Mouse (Mus musculus) CD4-positive, CD25-positive, alpha-beta regulatory T cell, adult 2 months (primary cell): ENCODE measurements at regions not wholly inside any gene's neighbourhood (a gene's known extent, or its start where the extent isn't known, plus 50 kb on each side); places are given as distances from the start of the nearest gene placed in this dataset.

Experiments used
- DNase-seq: peaks from one replicate; pipeline ENCODE4 v3.0.0-alpha.2; 2012; ENCODE audit warnings: low read depth, low spot score

DNA sequence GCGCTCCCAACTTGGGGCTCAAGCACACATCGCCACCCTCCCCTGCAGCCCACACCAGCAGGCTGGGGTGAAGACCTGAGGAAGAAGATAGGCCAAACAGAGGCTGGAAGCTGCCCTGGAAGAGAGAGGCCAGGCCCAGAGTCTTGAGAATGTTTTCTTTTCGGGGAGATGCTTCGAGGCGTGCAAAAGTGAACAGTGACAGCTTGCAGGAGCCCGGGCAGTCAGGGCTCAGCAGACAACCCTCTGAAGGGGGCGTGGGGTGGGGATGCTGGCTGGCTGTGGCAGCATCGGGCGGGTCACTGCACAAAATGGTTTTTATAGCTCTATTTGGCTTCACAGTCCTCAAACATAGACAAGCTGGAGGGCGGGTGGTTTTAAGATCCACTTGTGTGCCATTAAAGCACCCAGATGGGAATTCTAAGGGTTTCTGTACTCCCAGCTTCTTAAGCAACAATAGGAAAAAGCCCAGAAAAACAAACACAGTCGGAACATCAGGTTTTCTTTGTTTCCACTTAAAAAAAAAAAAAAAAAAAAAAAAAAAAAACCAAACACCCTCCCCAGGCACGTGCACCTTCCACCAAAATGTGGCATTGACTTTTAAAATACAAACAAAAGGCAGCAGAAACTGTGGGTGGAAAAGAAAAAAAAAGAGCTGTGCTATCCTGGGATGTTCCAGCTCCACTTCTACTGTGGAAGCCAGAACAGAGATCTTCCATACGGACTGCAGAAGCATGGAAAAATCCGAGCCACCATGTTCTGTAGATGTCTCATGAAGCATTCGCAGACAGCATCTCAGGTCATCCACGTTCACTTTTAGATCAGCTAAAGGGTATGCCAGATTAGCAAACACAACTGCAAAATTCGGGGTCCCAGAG lies 123.5 kb downstream of the Ly86 start:
- no peak for DNase-seq

DNA sequence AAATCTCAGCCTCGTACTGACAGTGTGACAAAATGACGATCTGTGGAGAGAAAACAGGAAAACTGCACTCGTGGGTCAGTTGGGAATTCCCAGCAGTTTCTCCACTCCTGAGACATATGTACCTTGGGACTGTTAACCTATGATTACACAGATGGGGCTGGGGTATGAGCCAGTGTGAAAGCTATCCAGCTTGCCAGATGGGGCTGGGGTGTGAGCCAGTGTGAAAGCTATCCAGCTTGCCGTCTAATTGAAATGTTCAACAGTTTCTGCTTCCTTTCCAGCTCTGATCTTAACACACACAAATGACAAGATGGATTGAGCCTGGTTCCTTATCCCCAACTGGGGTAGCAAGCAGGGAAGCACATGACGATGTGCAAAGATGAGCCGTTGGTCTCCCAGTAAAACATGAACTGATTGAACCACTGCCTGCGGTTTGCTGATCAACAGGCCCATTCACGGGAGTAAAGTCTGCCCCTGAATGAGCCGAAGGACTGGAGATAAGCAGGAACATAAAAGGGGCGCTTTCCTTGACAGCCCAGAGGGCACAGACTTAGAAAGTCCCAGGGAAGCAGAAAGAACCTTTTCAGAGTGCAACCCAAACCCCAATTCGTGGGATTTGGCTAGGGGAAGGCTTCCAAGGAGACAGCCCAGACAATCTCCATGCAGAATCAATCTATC lies 125.4 kb downstream of the Ly86 start:
- no peak for DNase-seq

- no peak for DNase-seq
Measured at GRCm38 (mm10) chr13:37473359-37473758, 128.4 kb downstream of the Ly86 start.

- DNase-seq, result no peak
Measured at GRCm38 (mm10) chr13:37475804-37476203, 130.8 kb downstream of the Ly86 start.

- DNase-seq, result no peak
Measured at GRCm38 (mm10) chr13:37476256-37477053, 131.4 kb downstream of the Ly86 start.

- DNase-seq, result no peak
Measured at GRCm38 (mm10) chr13:37477342-37477741, 132.3 kb downstream of the Ly86 start.

- DNase-seq, result peak; percentile 64
Measured at GRCm38 (mm10) chr13:37477749-37478548, 132.9 kb downstream of the Ly86 start.

DNA sequence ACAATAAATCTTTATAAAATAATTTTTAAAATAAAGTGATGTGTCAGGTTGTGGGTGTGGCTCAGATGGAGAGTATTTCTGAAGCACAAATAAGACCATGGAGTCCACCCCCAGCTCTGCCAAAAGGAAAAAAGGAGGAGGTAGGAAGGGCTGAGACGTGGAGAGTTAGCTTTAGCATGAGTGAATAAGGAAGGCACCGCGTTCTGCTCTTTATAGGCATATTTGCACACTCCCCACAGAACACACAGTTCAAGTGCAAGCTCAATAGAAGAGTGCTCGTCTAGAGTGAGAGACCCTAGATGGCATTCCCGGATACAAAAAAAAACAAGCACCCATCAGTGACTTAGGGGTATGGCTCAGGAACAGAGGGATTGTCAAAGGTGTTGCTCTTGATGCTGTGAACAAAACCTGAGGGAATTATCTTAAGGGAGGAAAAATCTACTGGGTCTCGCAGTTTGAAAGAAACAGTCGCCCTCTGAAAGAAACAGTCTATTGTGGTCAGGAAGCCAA lies 134.2 kb downstream of the Ly86 start:
- DNase-seq, result no peak

- DNase-seq, result no peak
Measured at GRCm38 (mm10) chr13:37481514-37481913, 136.5 kb downstream of the Ly86 start.

GRCm38 (mm10) chr13:37482038-37482437 lies 137.0 kb downstream of the Ly86 start:
- DNase-seq, result no peak

DNA sequence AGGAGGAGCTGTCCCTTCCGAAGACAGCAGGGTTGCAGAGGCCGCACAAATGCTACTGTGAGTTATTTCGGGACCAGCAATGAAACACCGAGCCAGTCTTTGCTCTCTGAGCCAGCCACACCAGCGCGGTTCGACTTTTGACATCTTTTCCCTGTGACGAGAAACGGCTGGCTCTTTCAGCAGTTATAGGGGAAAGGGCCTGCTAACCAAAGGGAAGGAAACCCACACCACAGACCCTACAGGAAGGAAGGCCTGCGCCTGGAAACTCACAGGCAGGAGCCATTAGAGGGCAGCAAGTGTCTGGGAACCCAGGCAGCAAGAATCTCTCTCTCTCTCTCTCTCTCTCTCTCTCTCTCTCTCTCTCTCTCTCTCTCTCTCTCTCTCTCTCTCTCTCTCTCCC lies 137.6 kb downstream of the Ly86 start:
- DNase-seq, result peak; percentile 33

DNA sequence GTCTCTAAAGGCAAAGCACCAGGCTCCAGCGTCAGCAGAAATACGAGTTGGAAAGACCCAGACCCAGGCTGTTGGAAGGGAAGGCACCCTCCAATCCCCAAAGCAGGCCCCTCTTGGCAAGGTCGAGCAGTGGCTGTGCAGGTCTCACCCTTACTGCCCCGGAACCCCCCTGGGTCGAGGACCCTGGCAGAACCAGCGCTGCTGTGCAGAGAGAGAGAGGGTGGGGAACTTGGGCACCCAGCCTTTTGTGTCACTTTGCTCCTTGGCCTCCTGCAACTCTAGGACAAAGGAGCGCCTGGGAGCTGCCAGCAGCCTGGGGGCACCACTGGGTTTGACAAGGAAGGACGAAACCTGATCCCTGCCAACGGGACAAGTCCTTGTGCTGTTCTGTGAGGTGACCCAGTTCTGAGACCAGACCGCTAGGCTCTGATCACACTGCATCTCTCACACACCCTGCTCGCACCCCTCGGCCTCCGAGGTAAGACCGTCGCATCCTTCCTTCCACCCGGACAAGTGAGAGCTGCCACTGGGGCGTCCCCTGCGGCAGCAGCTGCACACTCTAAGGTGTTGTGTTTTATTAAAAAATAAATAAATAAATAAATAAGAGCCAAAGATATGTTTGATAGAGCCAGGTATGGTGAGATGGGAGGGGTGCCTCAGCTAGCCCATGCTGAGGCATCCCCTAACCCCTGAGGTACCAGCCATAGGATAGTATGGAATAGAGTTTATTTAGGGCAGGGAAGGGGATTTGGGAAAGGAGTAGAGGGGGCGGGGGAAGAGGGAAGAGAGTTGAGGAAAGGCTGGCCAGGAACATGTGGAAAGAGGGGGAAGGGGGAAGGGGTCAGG lies 138.2 kb downstream of the Ly86 start:
- DNase-seq, result no peak

DNA sequence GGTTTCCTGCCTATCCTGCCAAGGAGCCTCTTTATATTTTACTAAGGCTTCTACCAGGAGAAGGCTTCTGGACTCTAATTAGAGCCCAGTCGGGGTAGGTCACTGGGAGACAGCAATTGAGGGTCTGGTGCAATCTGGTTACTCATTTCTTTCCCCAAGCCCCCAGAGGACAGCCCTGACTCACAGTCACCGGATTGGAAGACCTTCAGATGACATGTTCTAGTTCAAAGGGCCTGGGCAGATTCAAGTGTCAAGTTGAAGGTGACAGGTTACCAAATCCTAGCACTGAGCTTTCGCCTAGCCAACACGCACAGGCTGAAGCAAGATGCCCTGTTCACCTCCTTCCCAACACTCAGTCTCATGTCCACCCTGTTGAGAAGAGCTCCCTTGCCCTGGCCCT lies 139.6 kb downstream of the Ly86 start:
- DNase-seq, result no peak

- no peak for DNase-seq
Measured at GRCm38 (mm10) chr13:37492115-37493001, 147.3 kb downstream of the Ly86 start.

DNA sequence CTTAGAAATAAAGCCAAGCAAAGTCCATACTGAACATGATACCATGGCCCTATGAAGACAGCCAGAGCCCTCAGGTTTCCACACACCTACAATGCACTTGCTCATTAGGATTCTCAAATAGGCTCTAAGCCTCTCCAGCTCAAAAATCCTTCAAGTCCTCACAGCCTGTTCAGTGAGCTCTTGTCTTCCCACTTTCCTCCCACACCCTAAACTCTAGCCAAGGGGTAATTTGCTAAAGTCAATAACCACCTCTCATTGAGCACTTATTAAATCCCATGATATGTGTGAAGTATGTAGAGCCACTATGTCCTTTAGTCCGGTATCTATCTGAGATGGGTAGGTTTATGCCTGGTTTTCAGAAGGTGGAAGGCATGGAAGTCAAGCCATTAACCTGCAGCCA lies 148.3 kb downstream of the Ly86 start:
- DNase-seq, result no peak

- no peak for DNase-seq
Measured at GRCm38 (mm10) chr13:37495272-37495932, 150.4 kb downstream of the Ly86 start.

- DNase-seq, result no peak
Measured at GRCm38 (mm10) chr13:37497986-37498385, 153.0 kb downstream of the Ly86 start.

GRCm38 (mm10) chr13:37500668-37501286 lies 155.8 kb downstream of the Ly86 start:
- DNase-seq, result no peak
